Mouse (Mus musculus) CD4-positive helper T cell, adult 2 months (primary cell): ENCODE data around the gene Gm12169.
"Not testable (repeated sequence)": the region's sequence is repeated elsewhere in the genome, so short reads cannot be mapped to it uniquely, and the experiment has no call there.

Experiments
- DNase-seq: peaks from one replicate; pipeline ENCODE4 v3.0.0-alpha.2; 2012; ENCODE audit warnings: low read depth, missing footprints, low spot score

Gm12169 gene

GRCm38 (mm10) chr11:46523912-46524311, at the start of gene Gm12169:
TSS of gene Gm12169 (plus strand) at chr11:46524212.
- no peak for DNase-seq

- DNase-seq: peak; percentile 42
These were observed 49.8 kb upstream of the Gm12169 start for GRCm38 (mm10) chr11:46474220-46474619.

GRCm38 (mm10) chr11:46479311-46479710, 44.7 kb upstream of the Gm12169 start:
- DNase-seq: no peak

- DNase-seq: no peak
These were observed 43.5 kb upstream of the Gm12169 start for GRCm38 (mm10) chr11:46480517-46480916.

DNA sequence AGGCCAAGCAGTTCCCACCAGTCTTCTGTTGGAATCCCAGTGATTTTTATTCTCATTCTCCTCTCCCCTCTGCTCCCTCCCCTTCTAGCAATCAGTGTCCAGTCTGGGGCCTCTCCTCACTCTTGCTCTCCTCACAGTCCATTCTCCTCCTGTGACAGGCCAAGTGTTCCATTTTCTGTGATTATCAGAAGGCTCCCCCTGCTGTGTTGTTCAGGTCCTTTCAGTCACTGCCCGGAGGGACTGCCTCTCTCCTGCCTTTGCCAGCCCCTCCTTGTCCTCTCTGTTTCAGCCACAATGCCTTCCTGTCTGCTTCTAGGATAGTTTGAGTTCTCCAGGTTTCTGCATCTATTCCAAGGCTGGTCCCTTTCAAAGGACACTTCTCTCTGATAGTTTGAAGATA, 35.8 kb upstream of the Gm12169 start:
- DNase-seq: peak; percentile 6

DNA sequence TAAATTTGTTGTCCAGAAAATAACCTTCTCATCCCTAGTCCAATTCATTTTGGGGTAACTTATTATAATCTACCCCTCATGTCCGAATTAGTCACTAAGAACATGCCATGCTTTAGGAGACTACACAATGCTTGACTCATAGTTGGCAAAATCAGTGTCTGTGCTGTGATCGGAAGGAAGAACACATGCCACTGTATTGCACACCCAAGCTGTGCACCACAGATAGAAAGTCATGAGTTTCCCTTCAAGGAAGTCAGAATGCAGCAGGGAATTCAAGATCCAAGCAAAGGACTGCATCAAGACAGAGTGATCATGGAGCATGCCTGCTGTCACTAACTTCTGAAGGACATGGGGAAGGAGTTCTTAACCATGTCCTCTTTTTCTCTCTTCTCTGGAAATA, 35.4 kb upstream of the Gm12169 start:
- no peak for DNase-seq

- DNase-seq: peak; percentile 22
These were observed 16.9 kb upstream of the Gm12169 start for GRCm38 (mm10) chr11:46507146-46507545.

- no peak for DNase-seq
These were observed 14.1 kb upstream of the Gm12169 start for GRCm38 (mm10) chr11:46509900-46510299.

- not testable (repeated sequence) for DNase-seq
These were observed 2.7 kb upstream of the Gm12169 start for GRCm38 (mm10) chr11:46521341-46521740.

- no peak for DNase-seq
These were observed 1.3 kb upstream of the Gm12169 start for GRCm38 (mm10) chr11:46522719-46523118.

GRCm38 (mm10) chr11:46530149-46530548, 6.1 kb downstream of the Gm12169 start:
- no peak for DNase-seq

DNA sequence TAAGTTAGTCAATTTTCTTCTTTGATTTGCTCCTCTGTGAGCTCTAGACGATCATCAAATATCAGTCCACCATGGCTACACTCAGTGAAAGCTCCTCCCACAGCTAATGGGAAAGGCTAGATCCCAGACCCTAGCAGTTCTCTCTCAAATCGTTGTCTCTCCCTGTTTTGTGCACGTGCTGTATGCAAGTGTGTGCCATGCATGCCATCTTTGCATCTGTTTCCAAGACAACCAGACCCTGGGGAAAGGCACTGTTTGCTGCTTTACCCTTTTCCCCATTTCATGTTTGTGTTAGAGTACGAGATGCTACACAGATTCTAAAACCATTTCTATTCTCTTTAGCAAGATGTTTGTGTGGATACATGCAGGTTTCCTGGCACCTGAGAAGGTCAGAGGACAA, 13.0 kb downstream of the Gm12169 start:
- no peak for DNase-seq

GRCm38 (mm10) chr11:46543530-46543929, 19.5 kb downstream of the Gm12169 start:
- DNase-seq: no peak

GRCm38 (mm10) chr11:46549721-46550120, 25.7 kb downstream of the Gm12169 start:
- DNase-seq: no peak

DNA sequence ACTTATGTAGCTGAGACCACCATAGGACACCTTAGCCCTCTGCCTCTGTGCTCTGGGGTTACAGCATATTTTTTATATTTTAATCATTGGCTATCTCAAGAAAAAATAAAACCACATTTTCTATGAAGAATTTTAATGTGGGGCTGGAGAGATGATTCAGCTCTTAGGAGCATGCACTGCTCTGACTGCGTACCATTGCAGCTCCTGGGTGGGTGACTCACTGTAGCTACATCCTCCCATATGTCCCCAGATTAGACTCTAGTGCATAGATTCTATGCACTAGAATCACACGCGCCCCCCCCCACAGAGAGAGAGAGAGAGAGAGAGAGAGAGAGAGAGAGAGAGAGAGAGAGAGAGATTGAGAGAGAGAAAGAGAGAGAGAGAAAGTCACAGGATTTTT, 28.7 kb downstream of the Gm12169 start:
- DNase-seq: no peak

- no peak for DNase-seq
These were observed 37.1 kb downstream of the Gm12169 start for GRCm38 (mm10) chr11:46561096-46561495.

DNA sequence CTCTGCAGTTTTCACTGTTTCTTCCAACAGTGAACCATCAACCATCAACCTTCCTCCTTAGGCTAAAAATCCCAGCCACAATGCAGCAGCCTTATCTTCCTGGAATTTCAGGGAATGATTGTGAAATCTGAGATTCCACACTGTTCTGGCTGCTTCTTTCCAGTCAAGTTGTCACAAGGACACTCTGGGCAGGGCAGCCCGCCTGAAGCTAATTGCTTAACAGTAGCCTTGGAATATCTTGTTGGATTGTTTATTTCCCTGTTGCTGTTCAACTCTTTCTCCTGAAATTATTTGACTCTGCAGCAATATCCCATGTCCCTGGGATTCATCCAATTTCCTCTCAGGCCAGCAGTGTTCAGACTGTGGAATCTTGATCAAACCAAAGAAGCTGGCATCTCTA, 40.7 kb downstream of the Gm12169 start:
- DNase-seq: no peak

GRCm38 (mm10) chr11:46565967-46566366, 42.0 kb downstream of the Gm12169 start:
- DNase-seq: no peak

DNA sequence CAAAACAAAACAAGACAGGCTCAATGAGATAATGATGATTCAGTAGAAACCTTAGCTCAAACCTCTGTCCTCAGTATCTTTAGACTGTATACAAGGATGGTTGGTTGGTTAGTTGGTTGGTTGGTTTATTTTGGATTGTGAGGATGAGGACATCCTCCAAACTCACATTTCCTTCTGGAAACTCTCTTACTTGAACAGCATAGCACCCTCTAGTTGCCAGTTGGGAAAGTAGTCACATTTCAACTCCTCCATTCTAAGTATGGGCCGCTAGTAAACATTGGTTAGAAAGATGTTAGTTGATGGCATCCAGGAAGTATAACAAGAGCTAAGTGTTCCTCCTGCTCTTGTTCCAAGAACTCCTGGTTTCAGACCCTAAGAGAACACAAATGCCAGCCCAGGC, 45.1 kb downstream of the Gm12169 start:
- DNase-seq: no peak

- DNase-seq: no peak
These were observed 47.3 kb downstream of the Gm12169 start, which contains the start of gene BC053393 for GRCm38 (mm10) chr11:46571327-46571726. TSS of gene BC053393 (plus strand) at chr11:46571536.

DNA sequence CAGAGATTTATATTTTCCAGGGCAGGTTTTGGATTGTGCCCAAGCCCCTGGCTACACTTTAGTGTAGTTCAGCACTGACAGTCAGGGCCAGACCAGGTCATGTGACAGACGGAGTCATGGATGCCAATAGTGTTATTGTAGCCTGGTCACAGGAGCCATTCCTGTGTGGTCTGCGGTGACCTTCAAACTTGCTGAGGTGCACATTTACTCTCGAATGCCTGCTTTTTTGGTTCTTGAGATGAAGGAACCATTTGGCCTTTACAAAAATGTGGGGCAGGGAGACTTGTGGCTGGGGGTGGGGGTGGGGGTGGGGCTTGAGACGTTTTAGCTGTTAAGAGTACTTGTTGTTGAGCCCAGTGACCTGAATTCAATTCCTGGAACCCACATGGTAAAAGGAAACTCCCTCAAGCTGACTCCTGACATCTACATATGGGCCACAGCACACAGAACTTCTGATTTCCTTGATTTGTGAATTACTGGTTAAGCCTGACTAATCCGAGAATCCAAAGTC, 54.8 kb downstream of the Gm12169 start:
- DNase-seq: no peak

- DNase-seq: no peak
These were observed 56.4 kb downstream of the Gm12169 start for GRCm38 (mm10) chr11:46580428-46580827.

DNA sequence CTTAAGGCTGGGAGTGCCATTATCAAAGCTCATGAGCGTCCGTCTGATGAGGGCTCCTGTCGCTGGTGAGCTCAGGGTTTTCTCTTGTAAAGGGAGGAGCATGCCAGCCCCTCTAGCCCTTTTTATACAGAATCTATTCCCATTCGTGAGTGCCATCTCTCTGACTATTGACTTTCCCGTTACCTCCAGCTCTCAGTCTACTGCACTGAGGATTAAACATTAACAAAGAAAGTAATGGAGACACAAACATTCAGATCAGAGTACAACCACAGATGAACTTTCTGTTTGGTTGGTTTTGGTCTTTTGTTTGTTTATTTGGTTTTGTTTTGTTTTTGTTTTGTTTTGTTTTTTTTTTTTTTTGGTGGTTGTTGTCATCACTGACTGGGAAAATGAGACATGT, 58.7 kb downstream of the Gm12169 start:
- no peak for DNase-seq
